Mouse (Mus musculus) cerebellum, adult 9-11 months (tissue): ENCODE data around the gene Gm17535.
"Not testable (repeated sequence)": the region's sequence is repeated elsewhere in the genome, so short reads cannot be mapped to it uniquely, and the experiment has no call there.

Experiments used
- DNase-seq: peaks from one replicate; pipeline ENCODE4 v3.0.0; 2022

Gene Gm17535

DNA sequence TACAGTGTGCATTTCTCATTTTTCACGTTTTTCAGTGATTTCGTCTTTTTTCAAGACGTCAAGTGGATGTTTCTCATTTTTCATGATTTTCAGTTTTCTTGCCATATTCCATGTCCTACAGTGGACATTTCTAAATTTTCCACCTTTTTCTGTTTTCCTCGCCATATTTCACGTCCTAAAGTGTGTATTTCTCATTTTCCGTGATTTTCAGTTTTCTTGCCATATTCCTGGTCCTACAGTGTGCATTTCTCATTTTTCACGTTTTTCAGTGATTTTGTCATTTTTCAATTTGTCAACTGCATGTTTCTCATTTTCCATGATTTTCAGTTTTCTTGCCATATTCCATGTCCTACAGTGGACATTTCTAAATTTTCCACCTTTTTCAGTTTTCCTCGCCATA lies at the start of gene Gm17535:
Gene Gm17535, plus strand, starts transcription at position 301 of the 400 bp plus-strand sequence.
- DNase-seq, result not testable (repeated sequence)

DNA sequence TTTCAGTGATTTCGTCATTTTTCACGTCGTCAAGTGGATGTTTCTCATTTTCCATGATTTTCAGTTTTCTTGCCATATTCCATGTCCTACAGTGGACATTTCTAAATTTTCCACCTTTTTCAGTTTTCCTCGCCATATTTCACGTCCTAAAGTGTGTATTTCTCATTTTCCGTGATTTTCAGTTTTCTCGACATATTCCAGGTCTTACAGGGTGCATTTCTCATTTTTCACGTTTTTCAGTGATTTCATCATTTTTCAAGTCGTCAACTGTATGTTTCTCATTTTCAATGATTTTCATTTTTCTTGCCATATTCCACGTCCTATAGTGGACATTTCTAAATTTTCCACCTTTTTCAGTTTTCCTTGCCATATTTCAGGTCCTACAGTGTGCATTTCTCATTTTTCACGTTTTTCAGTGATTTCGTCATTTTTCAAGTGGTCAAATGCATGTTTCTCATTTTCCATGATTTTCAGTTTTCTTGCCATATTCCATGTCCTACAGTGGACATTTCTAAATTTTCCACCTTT lies 33.9 kb upstream of the Gm17535 start, which contains the start of gene Gm10722:
Gene Gm10722, plus strand, starts transcription at position 478 of the 528 bp plus-strand sequence.
- peak; percentile 8 for DNase-seq

DNA sequence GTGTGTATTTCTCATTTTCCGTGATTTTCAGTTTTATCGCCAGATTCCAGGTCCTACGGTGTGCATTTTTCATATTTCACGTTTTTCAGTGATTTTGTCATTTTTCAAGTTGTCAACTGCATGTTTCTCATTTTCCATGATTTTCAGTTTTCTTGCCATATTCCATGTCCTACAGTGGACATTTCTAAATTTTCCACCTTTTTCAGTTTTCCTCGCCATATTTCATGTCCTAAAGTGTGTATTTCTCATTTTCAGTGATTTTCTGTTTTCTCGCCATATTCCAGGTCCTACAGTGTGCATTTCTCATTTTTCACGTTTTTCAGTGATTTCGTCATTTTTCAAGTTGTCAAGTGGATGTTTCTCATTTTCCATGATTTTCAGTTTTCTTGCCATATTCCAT lies 33.4 kb upstream of the Gm17535 start:
- DNase-seq, result peak; percentile 11

DNA sequence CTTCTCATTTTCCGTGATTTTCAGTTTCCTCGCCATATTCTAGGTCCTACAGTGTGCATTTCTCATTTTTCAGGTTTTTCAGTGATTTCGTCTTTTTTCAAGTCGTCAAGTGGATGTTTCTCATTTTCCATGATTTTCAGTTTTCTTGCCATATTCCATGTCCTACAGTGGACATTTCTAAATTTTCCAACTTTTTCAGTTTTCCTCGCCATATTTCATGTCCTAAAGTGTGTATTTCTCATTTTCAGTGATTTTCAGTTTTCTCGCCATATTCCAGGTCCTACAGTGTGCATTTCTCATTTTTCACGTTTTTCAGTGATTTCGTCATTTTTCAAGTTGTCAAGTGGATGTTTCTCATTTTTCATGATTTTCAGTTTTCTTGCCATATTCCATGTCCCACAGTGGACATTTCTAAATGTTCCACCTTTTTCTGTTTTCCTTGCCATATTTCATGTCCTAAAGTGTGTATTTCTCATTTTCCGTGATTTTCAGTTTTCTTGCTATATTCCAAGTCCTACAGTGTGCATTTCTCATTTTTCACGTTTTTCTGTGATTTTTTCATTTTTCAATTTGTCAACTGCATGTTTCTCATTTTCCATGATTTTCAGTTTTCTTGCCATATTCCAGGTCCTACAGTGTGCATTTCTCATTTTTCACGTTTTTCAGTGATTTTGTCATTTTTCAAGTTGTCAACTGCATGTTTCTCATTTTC lies 32.3 kb upstream of the Gm17535 start:
- peak; percentile 89 for DNase-seq

DNA sequence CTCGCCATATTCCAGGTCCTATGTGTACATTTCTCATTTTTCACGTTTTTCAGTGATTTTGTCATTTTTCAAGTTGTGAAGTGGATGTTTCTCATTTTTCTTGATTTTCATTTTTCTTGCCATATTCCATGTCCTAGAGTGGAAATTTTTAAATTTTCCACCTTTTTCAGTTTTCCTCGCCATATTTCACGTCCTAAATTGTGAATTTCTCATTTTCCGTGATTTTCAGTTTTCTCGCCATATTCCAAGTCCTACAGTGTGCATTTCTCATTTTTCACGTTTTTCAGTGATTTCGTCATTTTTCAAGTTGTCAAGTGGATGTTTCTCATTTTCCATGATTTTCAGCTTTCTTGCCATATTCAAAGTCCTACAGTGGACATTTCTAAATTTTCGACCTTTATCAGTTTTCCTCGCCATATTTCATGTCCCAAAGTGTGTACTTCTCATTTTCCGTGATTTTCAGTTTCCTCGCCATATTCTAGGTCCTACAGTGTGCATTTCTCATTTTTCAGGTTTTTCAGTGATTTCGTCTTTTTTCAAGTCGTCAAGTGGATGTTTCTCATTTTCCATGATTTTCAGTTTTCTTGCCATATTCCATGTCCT lies 31.5 kb upstream of the Gm17535 start, which contains the start of gene Gm11168:
Gene Gm11168, plus strand, starts transcription at position 553 of the 603 bp plus-strand sequence.
- DNase-seq, result not testable (repeated sequence)

DNA sequence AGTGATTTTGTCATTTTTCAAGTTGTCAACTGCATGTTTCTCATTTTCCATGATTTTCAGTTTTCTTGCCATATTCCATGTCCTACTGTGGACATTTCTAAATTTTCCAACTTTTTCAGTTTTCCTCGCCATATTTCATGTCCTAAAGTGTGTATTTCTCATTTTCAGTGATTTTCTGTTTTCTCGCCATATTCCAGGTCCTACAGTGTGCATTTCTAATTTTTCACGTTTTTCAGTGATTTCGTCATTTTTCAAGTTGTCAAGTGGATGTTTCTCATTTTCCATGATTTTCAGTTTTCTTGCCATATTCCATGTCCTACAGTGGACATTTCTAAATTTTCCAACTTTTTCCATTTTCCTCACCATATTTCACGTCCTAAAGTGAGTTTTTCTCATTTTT lies 28.2 kb upstream of the Gm17535 start:
- DNase-seq, result not testable (repeated sequence)

DNA sequence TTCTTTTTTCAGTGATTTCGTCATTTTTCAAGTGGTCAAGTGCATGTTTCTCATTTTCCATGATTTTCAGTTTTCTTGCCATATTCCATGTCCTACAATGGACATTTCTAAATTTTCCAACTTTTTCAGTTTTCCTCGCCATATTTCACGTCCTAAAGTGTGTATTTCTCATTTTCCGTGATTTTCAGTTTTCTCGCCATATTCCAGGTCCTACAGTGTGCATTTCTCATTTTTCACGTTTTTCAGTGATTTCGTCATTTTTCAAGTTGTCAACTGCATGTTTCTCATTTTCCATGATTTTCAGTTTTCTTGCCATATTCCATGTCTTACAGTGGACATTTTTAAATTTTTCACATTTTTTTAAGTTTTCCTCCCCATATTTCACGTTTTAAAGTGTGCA lies 27.8 kb upstream of the Gm17535 start:
- DNase-seq, result peak; percentile 90

DNA sequence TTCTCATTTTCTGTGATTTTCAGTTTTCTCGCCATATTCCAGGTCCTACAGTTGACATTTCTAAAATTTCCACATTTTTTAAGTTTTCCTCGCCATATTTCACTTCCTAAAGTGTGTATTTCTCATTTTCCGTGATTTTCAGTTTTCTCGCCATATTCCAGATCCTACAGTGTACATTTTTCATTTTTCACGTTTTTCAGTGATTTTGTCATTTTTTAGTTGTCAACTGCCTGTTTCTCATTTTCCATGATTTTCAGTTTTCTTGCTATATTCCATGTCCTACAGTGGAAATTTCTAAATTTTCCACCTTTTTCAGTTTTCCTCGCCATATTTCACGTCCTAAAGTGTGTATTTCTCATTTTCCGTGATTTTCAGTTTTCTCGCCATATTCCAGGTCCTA lies 27.1 kb upstream of the Gm17535 start:
- not testable (repeated sequence) for DNase-seq

DNA sequence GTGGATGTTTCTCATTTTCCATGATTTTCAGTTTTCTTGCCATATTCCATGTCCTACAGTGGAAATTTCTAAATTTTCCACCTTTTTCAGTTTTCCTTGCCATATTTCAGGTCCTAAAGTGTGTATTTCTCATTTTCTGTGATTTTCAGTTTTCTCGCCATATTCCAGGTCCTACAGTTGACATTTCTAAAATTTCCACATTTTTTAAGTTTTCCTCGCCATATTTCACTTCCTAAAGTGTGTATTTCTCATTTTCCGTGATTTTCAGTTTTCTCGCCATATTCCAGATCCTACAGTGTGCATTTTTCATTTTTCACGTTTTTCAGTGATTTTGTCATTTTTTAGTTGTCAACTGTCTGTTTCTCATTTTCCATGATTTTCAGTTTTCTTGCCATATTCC lies 25.1 kb upstream of the Gm17535 start:
- not testable (repeated sequence) for DNase-seq

DNA sequence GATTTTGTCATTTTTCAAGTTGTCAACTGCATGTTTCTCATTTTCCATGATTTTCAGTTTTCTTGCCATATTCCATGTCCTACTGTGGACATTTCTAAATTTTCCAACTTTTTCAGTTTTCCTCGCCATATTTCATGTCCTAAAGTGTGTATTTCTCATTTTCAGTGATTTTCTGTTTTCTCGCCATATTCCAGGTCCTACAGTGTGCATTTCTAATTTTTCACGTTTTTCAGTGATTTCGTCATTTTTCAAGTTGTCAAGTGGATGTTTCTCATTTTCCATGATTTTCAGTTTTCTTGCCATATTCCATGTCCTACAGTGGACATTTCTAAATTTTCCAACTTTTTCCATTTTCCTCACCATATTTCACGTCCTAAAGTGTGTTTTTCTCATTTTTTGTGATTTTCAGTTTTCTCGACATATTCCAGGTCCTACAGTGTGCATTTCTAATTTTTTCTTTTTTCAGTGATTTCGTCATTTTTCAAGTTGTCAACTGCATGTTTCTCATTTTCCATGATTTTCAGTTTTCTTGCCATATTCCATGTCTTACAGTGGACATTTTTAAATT lies 22.3 kb upstream of the Gm17535 start:
- not testable (repeated sequence) for DNase-seq

DNA sequence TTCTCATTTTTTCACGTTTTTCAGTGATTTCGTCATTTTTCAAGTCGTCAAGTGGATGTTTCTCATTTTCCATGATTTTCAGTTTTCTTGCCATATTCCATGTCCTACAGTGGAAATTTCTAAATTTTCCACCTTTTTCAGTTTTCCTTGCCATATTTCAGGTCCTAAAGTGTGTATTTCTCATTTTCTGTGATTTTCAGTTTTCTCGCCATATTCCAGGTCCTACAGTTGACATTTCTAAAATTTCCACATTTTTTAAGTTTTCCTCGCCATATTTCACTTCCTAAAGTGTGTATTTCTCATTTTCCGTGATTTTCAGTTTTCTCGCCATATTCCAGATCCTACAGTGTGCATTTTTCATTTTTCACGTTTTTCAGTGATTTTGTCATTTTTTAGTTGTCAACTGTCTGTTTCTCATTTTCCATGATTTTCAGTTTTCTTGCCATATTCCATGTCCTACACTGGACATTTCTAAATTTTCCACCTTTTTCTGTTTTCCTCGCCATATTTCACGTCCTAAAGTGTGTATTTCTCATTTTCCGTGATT lies 21.6 kb upstream of the Gm17535 start, which contains the start of gene Gm10721:
Gene Gm10721, plus strand, starts transcription at position 408 of the 547 bp plus-strand sequence.
- DNase-seq, result not testable (repeated sequence)

DNA sequence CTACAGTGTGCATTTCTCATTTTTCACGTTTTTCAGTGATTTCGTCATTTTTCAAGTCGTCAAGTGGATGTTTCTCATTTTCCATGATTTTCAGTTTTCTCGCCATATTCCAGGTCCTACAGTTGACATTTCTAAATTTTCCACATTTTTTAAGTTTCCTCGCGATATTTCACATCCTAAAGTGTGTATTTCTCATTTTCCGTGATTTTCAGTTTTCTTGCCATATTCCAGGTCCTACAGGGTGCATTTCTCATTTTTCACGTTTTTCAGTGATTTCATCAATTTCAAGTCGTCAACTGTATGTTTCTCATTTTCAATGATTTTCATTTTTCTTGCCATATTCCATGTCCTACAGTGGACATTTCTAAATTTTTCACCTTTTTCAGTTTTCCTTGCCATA lies 19.0 kb upstream of the Gm17535 start, which contains the start of gene Gm10720:
Gene Gm10720, plus strand, starts transcription at position 301 of the 400 bp plus-strand sequence.
- DNase-seq, result not testable (repeated sequence)

DNA sequence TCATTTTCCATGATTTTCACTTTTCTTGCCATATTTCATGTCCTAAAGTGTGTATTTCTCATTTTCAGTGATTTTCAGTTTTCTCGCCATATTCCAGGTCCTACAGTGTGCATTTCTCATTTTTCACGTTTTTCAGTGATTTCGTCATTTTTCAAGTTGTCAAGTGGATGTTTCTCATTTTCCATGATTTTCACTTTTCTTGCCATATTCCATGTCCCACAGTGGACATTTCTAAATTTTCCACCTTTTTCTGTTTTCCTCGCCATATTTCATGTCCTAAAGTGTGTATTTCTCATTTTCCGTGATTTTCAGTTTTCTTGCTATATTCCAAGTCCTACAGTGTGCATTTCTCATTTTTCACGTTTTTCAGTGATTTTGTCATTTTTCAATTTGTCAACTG lies 18.5 kb upstream of the Gm17535 start:
- not testable (repeated sequence) for DNase-seq

DNA sequence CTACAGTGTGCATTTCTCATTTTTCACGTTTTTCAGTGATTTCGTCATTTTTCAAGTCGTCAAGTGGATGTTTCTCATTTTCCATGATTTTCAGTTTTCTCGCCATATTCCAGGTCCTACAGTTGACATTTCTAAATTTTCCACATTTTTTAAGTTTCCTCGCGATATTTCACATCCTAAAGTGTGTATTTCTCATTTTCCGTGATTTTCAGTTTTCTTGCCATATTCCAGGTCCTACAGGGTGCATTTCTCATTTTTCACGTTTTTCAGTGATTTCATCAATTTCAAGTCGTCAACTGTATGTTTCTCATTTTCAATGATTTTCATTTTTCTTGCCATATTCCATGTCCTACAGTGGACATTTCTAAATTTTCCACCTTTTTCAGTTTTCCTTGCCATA lies 17.3 kb upstream of the Gm17535 start, which contains the start of gene Gm10719:
Gene Gm10719, plus strand, starts transcription at position 301 of the 400 bp plus-strand sequence.
- not testable (repeated sequence) for DNase-seq

DNA sequence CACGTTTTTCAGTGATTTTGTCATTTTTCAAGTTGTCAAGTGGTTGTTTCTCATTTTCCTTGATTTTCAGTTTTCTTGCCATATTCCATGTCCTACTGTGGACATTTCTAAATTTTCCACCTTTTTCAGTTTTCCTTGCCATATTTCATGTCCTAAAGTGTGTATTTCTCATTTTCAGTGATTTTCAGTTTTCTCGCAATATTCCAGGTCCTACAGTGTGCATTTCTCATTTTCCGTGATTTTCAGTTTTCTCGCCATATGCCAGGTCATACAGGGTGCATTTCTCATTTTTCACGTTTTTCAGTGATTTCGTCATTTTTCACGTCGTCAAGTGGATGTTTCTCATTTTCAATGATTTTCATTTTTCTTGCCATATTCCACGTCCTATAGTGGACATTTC lies 15.5 kb upstream of the Gm17535 start:
- DNase-seq, result peak; percentile 4

DNA sequence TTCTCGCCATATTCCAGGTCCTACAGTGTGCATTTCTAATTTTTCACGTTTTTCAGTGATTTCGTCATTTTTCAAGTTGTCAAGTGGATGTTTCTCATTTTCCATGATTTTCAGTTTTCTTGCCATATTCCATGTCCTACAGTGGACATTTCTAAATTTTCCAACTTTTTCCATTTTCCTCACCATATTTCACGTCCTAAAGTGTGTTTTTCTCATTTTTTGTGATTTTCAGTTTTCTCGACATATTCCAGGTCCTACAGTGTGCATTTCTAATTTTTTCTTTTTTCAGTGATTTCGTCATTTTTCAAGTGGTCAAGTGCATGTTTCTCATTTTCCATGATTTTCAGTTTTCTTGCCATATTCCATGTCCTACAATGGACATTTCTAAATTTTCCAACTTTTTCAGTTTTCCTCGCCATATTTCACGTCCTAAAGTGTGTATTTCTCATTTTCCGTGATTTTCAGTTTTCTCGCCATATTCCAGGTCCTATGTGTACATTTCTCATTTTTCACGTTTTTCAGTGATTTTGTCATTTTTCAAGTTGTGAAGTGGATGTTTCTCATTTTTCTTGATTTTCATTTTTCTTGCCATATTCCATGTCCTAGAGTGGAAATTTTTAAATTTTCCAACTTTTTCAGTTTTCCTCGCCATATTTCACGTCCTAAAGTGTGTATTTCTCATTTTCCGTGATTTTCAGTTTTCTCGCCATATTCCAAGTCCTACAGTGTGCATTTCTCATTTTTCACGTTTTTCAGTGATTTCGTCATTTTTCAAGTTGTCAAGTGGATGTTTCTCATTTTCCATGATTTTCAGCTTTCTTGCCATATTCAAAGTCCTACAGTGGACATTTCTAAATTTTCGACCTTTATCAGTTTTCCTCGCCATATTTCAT lies 14.3 kb upstream of the Gm17535 start:
- DNase-seq, result peak; percentile 30

DNA sequence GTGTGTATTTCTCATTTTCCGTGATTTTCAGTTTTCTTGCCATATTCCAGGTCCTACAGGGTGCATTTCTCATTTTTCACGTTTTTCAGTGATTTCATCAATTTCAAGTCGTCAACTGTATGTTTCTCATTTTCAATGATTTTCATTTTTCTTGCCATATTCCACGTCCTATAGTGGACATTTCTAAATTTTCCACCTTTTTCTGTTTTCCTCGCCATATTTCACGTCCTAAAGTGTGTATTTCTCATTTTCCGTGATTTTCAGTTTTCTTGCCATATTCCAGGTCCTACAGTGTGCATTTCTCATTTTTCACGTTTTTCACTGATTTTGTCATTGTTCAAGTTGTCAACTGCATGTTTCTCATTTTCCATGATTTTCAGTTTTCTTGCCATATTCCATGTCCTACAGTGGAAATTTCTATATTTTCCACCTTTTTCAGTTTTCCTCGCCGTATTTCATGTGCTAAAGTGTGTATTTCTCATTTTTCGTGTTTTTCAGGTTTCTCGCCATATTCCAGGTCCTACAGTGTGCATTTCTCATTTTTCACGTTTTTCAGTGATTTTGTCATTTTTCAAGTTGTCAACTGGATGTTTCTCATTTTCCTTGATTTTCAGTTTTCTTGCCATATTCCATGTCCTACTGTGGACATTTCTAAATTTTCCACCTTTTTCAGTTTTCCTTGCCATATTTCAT lies 11.9 kb upstream of the Gm17535 start:
- peak; percentile 55 for DNase-seq

DNA sequence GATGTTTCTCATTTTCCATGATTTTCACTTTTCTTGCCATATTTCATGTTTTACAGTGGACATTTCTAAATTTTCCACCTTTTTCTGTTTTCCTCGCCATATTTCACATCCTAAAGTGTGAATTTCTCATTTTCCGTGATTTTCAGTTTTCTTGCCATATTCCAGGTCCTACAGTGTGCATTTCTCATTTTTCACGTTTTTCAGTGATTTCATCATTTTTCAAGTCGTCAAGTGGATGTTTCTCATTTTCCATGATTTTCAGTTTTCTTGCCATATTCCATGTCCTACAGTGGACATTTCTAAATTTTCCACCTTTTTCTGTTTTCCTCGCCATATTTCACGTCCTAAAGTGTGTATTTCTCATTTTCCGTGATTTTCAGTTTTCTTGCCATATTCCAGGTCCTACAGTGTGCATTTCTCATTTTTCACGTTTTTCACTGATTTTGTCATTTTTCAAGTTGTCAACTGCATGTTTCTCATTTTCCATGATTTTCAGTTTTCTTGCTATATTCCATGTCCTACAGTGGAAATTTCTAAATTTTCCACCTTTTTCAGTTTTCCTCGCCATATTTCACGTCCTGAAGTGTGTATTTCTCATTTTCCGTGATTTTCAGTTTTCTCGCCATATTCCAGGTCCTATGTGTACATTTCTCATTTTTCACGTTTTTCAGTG lies 11.0 kb upstream of the Gm17535 start, which contains the start of gene Gm10718:
Gene Gm10718, plus strand, starts transcription at position 236 of the 673 bp plus-strand sequence.
- DNase-seq, result peak; percentile 30

DNA sequence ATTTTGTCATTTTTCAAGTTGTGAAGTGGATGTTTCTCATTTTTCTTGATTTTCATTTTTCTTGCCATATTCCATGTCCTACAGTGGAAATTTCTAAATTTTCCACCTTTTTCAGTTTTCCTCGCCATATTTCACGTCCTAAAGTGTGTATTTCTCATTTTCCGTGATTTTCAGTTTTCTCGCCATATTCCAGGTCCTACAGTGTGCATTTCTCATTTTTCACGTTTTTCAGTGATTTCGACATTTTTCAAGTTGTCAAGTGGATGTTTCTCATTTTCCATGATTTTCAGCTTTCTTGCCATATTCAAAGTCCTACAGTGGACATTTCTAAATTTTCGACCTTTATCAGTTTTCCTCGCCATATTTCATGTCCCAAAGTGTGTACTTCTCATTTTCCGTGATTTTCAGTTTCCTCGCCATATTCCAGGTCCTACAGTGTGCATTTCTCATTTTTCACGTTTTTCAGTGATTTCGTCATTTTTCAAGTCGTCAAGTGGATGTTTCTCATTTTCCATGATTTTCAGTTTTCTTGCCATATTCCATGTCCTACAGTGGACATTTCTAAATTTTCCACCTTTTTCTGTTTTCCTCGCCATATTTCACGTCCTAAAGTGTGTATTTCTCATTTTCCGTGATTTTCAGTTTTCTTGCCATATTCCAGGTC lies 10.3 kb upstream of the Gm17535 start:
- DNase-seq, result peak; percentile 94

DNA sequence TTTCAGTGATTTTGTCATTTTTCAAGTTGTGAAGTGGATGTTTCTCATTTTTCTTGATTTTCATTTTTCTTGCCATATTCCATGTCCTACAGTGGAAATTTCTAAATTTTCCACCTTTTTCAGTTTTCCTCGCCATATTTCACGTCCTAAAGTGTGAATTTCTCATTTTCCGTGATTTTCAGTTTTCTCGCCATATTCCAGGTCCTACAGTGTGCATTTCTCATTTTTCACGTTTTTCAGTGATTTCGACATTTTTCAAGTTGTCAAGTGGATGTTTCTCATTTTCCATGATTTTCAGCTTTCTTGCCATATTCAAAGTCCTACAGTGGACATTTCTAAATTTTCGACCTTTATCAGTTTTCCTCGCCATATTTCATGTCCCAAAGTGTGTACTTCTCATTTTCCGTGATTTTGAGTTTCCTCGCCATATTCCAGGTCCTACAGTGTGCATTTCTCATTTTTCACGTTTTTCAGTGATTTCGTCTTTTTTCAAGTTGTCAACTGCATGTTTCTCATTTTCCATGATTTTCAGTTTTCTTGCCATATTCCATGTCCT lies 9.4 kb upstream of the Gm17535 start, which contains the start of gene Gm10717:
Gene Gm10717, plus strand, starts transcription at position 506 of the 556 bp plus-strand sequence.
- DNase-seq, result peak; percentile 14
